Mouse (Mus musculus) embryonic facial prominence, embryonic 10.5 days (tissue): ENCODE measurements around the gene Krtap4-8. TPM values are rescaled to one million over a fixed set of nuclear protein-coding genes. Genes with fewer than 3 reads are reported as not detected.

Experiments
- polyA plus RNA-seq: library from polyadenylated mRNA; unstranded; fragments of >200 nt; fragmentation: Nextera tagmentation; extraction: Ambion mirVana; gene quantifications from 2 replicates; pipeline ENCODE4 v1.2.1, GENCODE M21; 2016

Gene Krtap4-8
- polyA plus RNA-seq, 1 experiment from 2014 or later: not detected

Other genes starting within 250 kb of the Krtap4-8 start
- gene Krt40, start 237.5 kb downstream of the Krtap4-8 start, polyA plus RNA-seq: not detected in 2 replicates
- gene Krtap3-3, start 229.8 kb downstream of the Krtap4-8 start, polyA plus RNA-seq: not detected in 2 replicates
- gene Krtap3-2, start 223.9 kb downstream of the Krtap4-8 start, polyA plus RNA-seq: not detected in 2 replicates
- not detected in 2 replicates for gene Gm11939, start 221.2 kb downstream of the Krtap4-8 start, polyA plus RNA-seq
- not detected in 2 replicates for gene Krtap3-1, start 214.1 kb downstream of the Krtap4-8 start, polyA plus RNA-seq
- gene Krtap1-5, start 199.7 kb downstream of the Krtap4-8 start, polyA plus RNA-seq: not detected in 2 replicates
- gene Krtap1-4, start 197.1 kb downstream of the Krtap4-8 start, polyA plus RNA-seq: not detected in 2 replicates
- not detected in 2 replicates for gene Krtap1-3, start 189.4 kb downstream of the Krtap4-8 start, polyA plus RNA-seq
- not detected in 2 replicates for gene Krtap9-3, start 182.6 kb downstream of the Krtap4-8 start, polyA plus RNA-seq
- gene Gm11938, start 177.4 kb downstream of the Krtap4-8 start, polyA plus RNA-seq: not detected in 2 replicates
- gene Gm11937, start 170.5 kb downstream of the Krtap4-8 start, polyA plus RNA-seq: not detected in 2 replicates
- not detected in 2 replicates for gene Krtap2-4, start 165.9 kb downstream of the Krtap4-8 start, polyA plus RNA-seq
- gene Gm11562, start 160.3 kb downstream of the Krtap4-8 start, polyA plus RNA-seq: not detected in 2 replicates
- gene Krtap4-1, start 152.5 kb downstream of the Krtap4-8 start, polyA plus RNA-seq: not detected in 2 replicates
- not detected in 2 replicates for gene Krtap4-2, start 145.6 kb downstream of the Krtap4-8 start, polyA plus RNA-seq
- gene Krtap4-7, start 136.6 kb downstream of the Krtap4-8 start, polyA plus RNA-seq: not detected in 2 replicates
- gene Gm11555, start 130.5 kb downstream of the Krtap4-8 start, polyA plus RNA-seq: not detected in 2 replicates
- gene Gm11563, start 121.7 kb downstream of the Krtap4-8 start, polyA plus RNA-seq: not detected in 2 replicates
- not detected in 2 replicates for gene Krtap4-6, start 114.7 kb downstream of the Krtap4-8 start, polyA plus RNA-seq
- not detected in 2 replicates for gene Gm14190, start 90.0 kb downstream of the Krtap4-8 start, polyA plus RNA-seq
- gene Gm14180, start 46.4 kb downstream of the Krtap4-8 start, polyA plus RNA-seq: not detected in 2 replicates
- gene Gm11595, start 7.8 kb downstream of the Krtap4-8 start, polyA plus RNA-seq: not detected in 2 replicates
- gene Krtap4-9, start 4.5 kb upstream of the Krtap4-8 start, polyA plus RNA-seq: not detected in 2 replicates
- gene Gm11596, start 12.8 kb upstream of the Krtap4-8 start, polyA plus RNA-seq: not detected in 2 replicates
- not detected in 2 replicates for gene Gm11569, start 18.2 kb upstream of the Krtap4-8 start, polyA plus RNA-seq
- gene Gm11554, start 23.7 kb upstream of the Krtap4-8 start, polyA plus RNA-seq: not detected in 2 replicates
- gene Krtap4-13, start 29.2 kb upstream of the Krtap4-8 start, polyA plus RNA-seq: not detected in 2 replicates
- not detected in 2 replicates for gene Gm11564, start 35.0 kb upstream of the Krtap4-8 start, polyA plus RNA-seq
- not detected in 2 replicates for gene 2300003K06Rik, start 57.4 kb upstream of the Krtap4-8 start, polyA plus RNA-seq
- gene Krtap4-16, start 70.9 kb upstream of the Krtap4-8 start, polyA plus RNA-seq: not detected in 2 replicates
- gene Gm11568, start 77.2 kb upstream of the Krtap4-8 start, polyA plus RNA-seq: not detected in 2 replicates
- gene Gm11559, start 83.8 kb upstream of the Krtap4-8 start, polyA plus RNA-seq: not detected in 2 replicates
- not detected in 2 replicates for gene Krtap9-1, start 92.7 kb upstream of the Krtap4-8 start, polyA plus RNA-seq
- gene Gm11567, start 98.5 kb upstream of the Krtap4-8 start, polyA plus RNA-seq: not detected in 2 replicates
- not detected in 2 replicates for gene Krtap31-1, start 127.2 kb upstream of the Krtap4-8 start, polyA plus RNA-seq
- not detected in 2 replicates for gene Gm11565, start 134.0 kb upstream of the Krtap4-8 start, polyA plus RNA-seq
- not detected in 2 replicates for gene Krtap31-2, start 155.6 kb upstream of the Krtap4-8 start, polyA plus RNA-seq
- gene Krtap9-5, start 167.8 kb upstream of the Krtap4-8 start, polyA plus RNA-seq: not detected in 2 replicates
- gene Krtap29-1, start 198.3 kb upstream of the Krtap4-8 start, polyA plus RNA-seq: not detected in 2 replicates
- not detected in 2 replicates for gene Krtap16-1, start 205.9 kb upstream of the Krtap4-8 start, polyA plus RNA-seq
- not detected in 2 replicates for gene Krtap17-1, start 213.3 kb upstream of the Krtap4-8 start, polyA plus RNA-seq
- gene Krt33a, start 235.5 kb upstream of the Krtap4-8 start, polyA plus RNA-seq: not detected in 2 replicates
- not detected in 2 replicates for gene Krt33b, start 249.2 kb upstream of the Krtap4-8 start, polyA plus RNA-seq